Mouse (Mus musculus): ENCODE results near the gene Coq9. TPM values are rescaled to one million over a fixed set of nuclear protein-coding genes. Genes with fewer than 3 reads are reported as not detected.

Gene Coq9
- polyA plus RNA-seq, 1 experiment from 2014 or later: 56.8 TPM

- Histone ChIP-seq H3K9me3 (no peaks in the 10 kb centered on the region), H3K9ac (no peak overlapping the region), H3K36me3 (replicated peaks) (peaks cover 34% of the 10 kb centered on the region), H3K4me2 (no peak overlapping the region), H3K27ac (no peak overlapping the region), H3K4me1 (peaks cover 20% of the 10 kb centered on the region), H3K4me3 (no peak overlapping the region), H3K27me3 (replicated peaks) (no peaks in the 10 kb centered on the region)
- ATAC-seq (replicated peaks): no peak
- 93% methylated on average over 12 of the region's 12 CpGs for WGBS
Observed at GRCm38 (mm10) chr8:94862487-94863220, 24.5 kb downstream of the Coq9 start.

DNA sequence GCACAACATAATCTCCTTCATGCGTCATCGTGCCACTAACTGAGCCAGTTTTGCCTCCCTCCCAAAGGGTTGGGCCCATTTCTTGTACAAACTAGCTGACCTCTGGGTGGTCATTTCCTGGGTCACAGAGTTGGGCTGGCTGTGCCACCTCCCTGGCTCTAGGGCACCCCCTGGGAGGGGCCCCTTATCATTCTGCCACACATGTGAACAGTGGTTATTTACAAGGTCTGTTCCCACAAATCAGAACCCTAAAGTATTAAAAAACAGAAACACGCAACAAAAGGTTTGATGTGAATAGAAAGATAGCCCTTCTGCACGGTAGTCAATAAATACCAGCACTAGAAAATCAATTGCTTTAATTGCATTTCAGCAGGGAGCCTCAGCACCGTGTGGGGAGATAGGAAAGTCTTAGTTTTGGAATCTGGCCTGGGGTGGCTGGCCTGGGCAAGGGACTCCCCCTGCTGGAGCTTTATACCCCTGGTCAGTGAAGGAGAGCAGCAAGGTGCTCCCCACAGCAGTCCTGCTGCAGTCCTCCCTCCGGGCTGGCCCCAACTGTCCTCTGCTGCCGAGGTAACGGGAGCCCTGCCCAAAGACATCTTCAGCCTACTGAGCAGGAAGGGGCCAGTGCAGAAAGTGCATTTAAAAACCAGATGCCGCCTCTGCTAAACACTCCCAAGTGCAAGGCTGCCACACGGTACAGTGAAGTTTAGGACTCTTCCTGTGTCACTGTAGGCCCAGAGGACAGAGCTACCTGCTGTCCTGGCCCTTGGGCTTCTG is 26.0 kb downstream of the Coq9 start:
- no peak overlapping the region for H3K9ac ChIP-seq
- WGBS: 73% methylated on average over 10 of the region's 10 CpGs

GRCm38 (mm10) chr8:94865292-94865691 is 27.2 kb downstream of the Coq9 start:
- no peak for ATAC-seq (replicated peaks)
- no peak overlapping the region for H3K9ac ChIP-seq
- H3K9me3 ChIP-seq: no peaks in the 10 kb centered on the region
- H3K27me3 ChIP-seq (replicated peaks): no peaks in the 10 kb centered on the region
- H3K4me3 ChIP-seq: no peak overlapping the region
- no peak overlapping the region for H3K4me2 ChIP-seq
- H3K36me3 ChIP-seq (replicated peaks): peaks cover 34% of the 10 kb centered on the region
- H3K4me1 ChIP-seq: peaks cover 29% of the 10 kb centered on the region
- WGBS: 89% methylated on average over 10 of the region's 10 CpGs
- H3K27ac ChIP-seq: no peak overlapping the region

More for the DNA sequence above, 26.0 kb downstream of the Coq9 start:
- H3K4me3 ChIP-seq: no peak overlapping the region
- no peaks in the 10 kb centered on the region for H3K27me3 ChIP-seq (replicated peaks)
- no peak overlapping the region for H3K27ac ChIP-seq
- H3K9me3 ChIP-seq: no peaks in the 10 kb centered on the region
- peaks cover 34% of the 10 kb centered on the region for H3K36me3 ChIP-seq (replicated peaks)
- ATAC-seq (replicated peaks): no peak
- H3K4me2 ChIP-seq: no peak overlapping the region
- peaks cover 22% of the 10 kb centered on the region for H3K4me1 ChIP-seq

DNA sequence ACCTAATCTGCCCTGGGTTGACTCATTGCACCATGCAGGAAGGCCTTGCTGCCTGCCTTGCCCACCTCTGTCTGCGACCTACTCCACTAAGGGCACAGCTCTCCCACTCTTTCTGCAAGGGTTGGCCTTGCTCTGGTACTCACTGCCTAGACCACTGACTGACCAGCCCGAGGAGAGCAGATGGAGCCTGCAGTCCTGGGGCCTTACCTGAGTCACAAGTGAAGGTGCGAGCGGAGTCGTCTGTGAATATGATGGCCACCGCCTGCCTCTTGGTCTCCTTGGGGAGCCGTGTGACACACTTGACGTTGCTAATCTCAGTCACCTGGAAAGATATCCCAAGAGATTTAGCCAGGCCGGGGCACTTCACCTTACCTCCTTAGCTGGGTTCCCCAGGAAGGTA is 28.8 kb downstream of the Coq9 start:
- no peak overlapping the region for H3K4me2 ChIP-seq
- peaks cover 38% of the 10 kb centered on the region for H3K4me1 ChIP-seq
- no peak for ATAC-seq (replicated peaks)
- no peaks in the 10 kb centered on the region for H3K9me3 ChIP-seq
- H3K27me3 ChIP-seq (replicated peaks): no peaks in the 10 kb centered on the region
- no peak overlapping the region for H3K4me3 ChIP-seq
- no peak overlapping the region for H3K27ac ChIP-seq
- whole genome bisulfite sequencing: 88% methylated on average over 9 of the region's 9 CpGs
- peaks cover 28% of the 10 kb centered on the region for H3K36me3 ChIP-seq (replicated peaks)
- no peak overlapping the region for H3K9ac ChIP-seq

- peak overlapping the region; percentile 89 for H3K4me2 ChIP-seq
- H3K9ac ChIP-seq: peak overlapping the region; percentile 87
- H3K36me3 ChIP-seq (replicated peaks): peaks cover 20% of the 10 kb centered on the region
- H3K4me3 ChIP-seq: peak overlapping the region; percentile 77
- WGBS: 56% methylated on average over 7 of the region's 7 CpGs
- H3K4me1 ChIP-seq: peaks cover 44% of the 10 kb centered on the region
- ATAC-seq (replicated peaks): no peak
- H3K9me3 ChIP-seq: no peaks in the 10 kb centered on the region
- H3K27ac ChIP-seq: peak overlapping the region; percentile 81
- H3K27me3 ChIP-seq (replicated peaks): peaks cover 5% of the 10 kb centered on the region
Observed at GRCm38 (mm10) chr8:94869146-94869545, 31.0 kb downstream of the Coq9 start.

- Histone ChIP-seq H3K4me1 (peaks cover 47% of the 10 kb centered on the region), H3K9ac (peak overlapping the region; percentile 87), H3K4me2 (peak overlapping the region; percentile 89), H3K9me3 (no peaks in the 10 kb centered on the region), H3K27ac (peak overlapping the region; percentile 81), H3K36me3 (replicated peaks) (peaks cover 12% of the 10 kb centered on the region), H3K27me3 (replicated peaks) (peaks cover 13% of the 10 kb centered on the region), H3K4me3 (peak overlapping the region; percentile 77)
- ATAC-seq (replicated peaks): no peak
- 11% methylated on average over 4 of the region's 4 CpGs for WGBS
Observed at GRCm38 (mm10) chr8:94870003-94870402, 31.9 kb downstream of the Coq9 start.

GRCm38 (mm10) chr8:94870474-94871107 is 32.5 kb downstream of the Coq9 start:
- peak; percentile 71 for ATAC-seq (replicated peaks)
- peak overlapping the region; percentile 77 for H3K4me3 ChIP-seq
- peaks cover 19% of the 10 kb centered on the region for H3K27me3 ChIP-seq (replicated peaks)
- peak overlapping the region; percentile 81 for H3K27ac ChIP-seq
- under 1% methylated on average over 22 of the region's 22 CpGs for WGBS
- H3K4me1 ChIP-seq: peaks cover 53% of the 10 kb centered on the region
- H3K9ac ChIP-seq: peak overlapping the region; percentile 87
- peaks cover 6% of the 10 kb centered on the region for H3K36me3 ChIP-seq (replicated peaks)
- no peaks in the 10 kb centered on the region for H3K9me3 ChIP-seq
- peak overlapping the region; percentile 89 for H3K4me2 ChIP-seq

DNA sequence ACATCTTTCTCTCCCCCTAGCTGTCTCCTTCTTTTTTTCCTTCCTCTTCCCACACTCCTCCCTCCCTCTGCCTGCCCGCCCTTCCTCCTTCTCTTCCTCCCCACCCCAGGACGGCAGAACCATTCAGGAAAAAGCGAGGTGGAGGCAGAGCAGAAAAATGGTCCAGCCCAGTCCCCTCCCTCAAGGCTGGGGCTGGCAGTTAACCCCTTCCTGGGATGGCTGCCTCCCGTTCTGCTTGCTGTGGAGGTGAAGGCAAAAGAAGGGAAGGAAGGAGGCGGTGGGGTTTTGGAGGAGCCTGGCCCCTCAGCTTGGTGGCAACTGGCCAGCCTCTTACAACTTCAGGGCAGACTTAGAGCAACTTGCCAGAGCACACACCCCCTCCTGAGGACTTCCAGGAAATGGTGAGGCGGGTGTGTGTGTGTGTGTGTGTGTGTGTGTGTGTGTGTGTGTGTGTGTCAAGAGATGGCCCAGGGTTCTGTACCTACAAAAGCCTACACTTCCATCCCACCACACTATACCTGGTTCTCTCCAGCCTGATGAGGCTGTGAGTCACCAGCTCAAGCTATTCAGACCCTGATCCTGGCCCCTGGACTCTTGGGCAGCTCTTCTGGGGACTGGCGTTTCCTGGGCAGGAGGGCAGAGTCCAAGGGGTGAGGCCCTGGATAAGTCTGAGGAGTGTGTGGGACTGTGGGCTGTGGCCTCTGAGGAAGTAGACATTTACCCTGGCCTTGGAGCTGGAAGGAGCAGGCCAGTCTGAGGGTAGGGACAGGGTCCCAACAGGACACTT is 33.2 kb downstream of the Coq9 start:
- Histone ChIP-seq H3K4me3 (peak overlapping the region; percentile 77), H3K4me2 (peak overlapping the region; percentile 89), H3K36me3 (replicated peaks) (peaks cover under 1% of the 10 kb centered on the region), H3K4me1 (peaks cover 60% of the 10 kb centered on the region), H3K9ac (peak overlapping the region; percentile 87), H3K27me3 (replicated peaks) (peaks cover 21% of the 10 kb centered on the region), H3K27ac (peak overlapping the region; percentile 81), H3K9me3 (no peaks in the 10 kb centered on the region)
- ATAC-seq (replicated peaks): peak; percentile 85
- WGBS: 5% methylated on average over 6 of the region's 7 CpGs

DNA sequence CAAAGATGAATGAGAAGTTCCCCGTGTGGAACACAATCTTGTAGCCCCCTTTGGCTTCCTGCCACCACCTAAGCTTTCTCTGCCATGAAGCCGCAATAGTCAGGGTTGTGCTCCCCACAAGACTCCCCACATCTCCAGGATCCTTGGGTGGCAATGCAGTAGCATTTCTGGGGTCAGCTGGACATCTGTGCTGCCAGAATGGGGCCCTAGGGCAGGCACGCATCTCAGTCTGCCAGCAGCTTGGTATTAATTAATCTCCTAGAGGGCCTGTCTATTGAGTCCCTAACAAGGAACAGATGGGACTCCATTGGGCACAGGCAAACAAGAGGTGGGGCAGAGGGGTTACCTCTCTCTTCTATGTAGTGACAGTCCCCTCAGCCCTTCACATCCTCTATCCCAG is 34.0 kb downstream of the Coq9 start:
- H3K4me3 ChIP-seq: no peak overlapping the region
- H3K27me3 ChIP-seq (replicated peaks): peaks cover 21% of the 10 kb centered on the region
- 28% methylated on average over 3 of the region's 3 CpGs for WGBS
- no peak overlapping the region; the same call in 1 of the 2 replicates for H3K4me2 ChIP-seq
- H3K36me3 ChIP-seq (replicated peaks): no peaks in the 10 kb centered on the region; the same call in 1 of the 2 replicates
- H3K4me1 ChIP-seq: peaks cover 62% of the 10 kb centered on the region
- no peaks in the 10 kb centered on the region for H3K9me3 ChIP-seq
- no peak overlapping the region for H3K27ac ChIP-seq
- no peak overlapping the region for H3K9ac ChIP-seq
- no peak for ATAC-seq (replicated peaks)

- Histone ChIP-seq H3K9ac (no peak overlapping the region), H3K4me1 (peaks cover 61% of the 10 kb centered on the region), H3K4me2 (no peak overlapping the region; the same call in 1 of the 2 replicates), H3K9me3 (no peaks in the 10 kb centered on the region), H3K36me3 (replicated peaks) (no peaks in the 10 kb centered on the region; the same call in 1 of the 2 replicates), H3K27me3 (replicated peaks) (peaks cover 21% of the 10 kb centered on the region), H3K4me3 (no peak overlapping the region), H3K27ac (no peak overlapping the region)
- no peak for ATAC-seq (replicated peaks)
- WGBS: 83% methylated on average over 2 of the region's 2 CpGs
Observed at GRCm38 (mm10) chr8:94872576-94872975, 34.5 kb downstream of the Coq9 start.

- no peak overlapping the region for H3K4me3 ChIP-seq
- H3K9ac ChIP-seq: no peak overlapping the region
Observed at GRCm38 (mm10) chr8:94874358-94874757, 36.2 kb downstream of the Coq9 start.

More at GRCm38 (mm10) chr8:94874358-94874757, 36.2 kb downstream of the Coq9 start:
- Histone ChIP-seq H3K4me1 (peaks cover 43% of the 10 kb centered on the region), H3K4me2 (no peak overlapping the region), H3K27ac (no peak overlapping the region), H3K9me3 (no peaks in the 10 kb centered on the region), H3K27me3 (replicated peaks) (peaks cover 21% of the 10 kb centered on the region), H3K36me3 (replicated peaks) (no peaks in the 10 kb centered on the region)
- 10% methylated on average over 6 of the region's 6 CpGs for WGBS
- no peak for ATAC-seq (replicated peaks)

Measured in midbrain, embryonic 15.5 days (tissue).